Mouse (Mus musculus) NIH3T3 (cell line): ENCODE results near the gene Mrpl58.

Experiments used
- DNase-seq: peaks from one replicate; pipeline ENCODE4 v3.0.0-alpha.2; 2012; ENCODE audit warnings: low read depth

Gene Mrpl58

GRCm38 (mm10) chr11:115403338-115404124 lies at the start of gene Mrpl58:
Gene Mrpl58 (plus strand): TSS chr11:115403752.
- peak; percentile 94 for DNase-seq

DNA sequence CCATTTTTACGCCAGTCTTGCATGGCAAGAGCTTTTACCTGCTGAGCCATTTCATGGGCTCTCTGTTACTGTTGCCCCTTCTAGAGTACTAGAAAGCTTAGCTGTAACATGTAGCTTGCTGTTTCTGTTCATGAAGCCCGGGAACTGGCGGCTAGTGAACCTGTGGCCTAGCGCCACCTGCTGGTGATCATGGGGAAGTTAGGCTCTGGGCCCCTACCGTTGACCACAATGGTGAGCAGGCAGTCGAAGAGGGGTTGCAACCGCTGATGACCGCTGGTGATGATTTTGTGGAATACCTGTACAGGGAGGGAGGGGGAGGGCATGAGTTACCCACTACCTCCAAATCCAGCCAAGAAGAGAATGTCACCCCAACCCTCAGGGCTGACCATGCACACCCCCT lies 49.4 kb upstream of the Mrpl58 start:
- peak; percentile 94 for DNase-seq

DNA sequence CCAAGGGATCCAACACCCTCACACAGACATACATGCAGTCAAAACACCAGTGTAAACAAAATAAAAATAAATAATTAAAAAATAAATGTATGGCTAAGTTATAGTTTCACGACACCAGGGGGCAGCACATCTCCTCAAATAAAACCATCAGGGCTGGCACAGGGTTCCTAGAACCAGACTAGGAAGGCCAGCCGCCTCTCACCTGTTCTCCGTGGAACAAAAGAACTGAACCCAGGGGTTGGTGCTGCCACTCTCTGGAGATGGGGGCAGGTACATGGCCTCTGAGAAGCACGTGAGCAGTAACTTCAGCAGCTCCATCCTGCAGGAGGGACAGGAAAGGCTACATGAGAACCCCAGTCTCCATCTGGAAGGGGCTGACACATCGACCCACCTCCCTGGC lies 45.1 kb upstream of the Mrpl58 start:
- peak; percentile 91 for DNase-seq

GRCm38 (mm10) chr11:115359293-115359692 lies 44.3 kb upstream of the Mrpl58 start:
- DNase-seq, result peak; percentile 35

- DNase-seq, result no peak
Observed at GRCm38 (mm10) chr11:115359726-115360125, 43.8 kb upstream of the Mrpl58 start.

GRCm38 (mm10) chr11:115364136-115364535 lies 39.4 kb upstream of the Mrpl58 start:
- DNase-seq, result no peak

DNA sequence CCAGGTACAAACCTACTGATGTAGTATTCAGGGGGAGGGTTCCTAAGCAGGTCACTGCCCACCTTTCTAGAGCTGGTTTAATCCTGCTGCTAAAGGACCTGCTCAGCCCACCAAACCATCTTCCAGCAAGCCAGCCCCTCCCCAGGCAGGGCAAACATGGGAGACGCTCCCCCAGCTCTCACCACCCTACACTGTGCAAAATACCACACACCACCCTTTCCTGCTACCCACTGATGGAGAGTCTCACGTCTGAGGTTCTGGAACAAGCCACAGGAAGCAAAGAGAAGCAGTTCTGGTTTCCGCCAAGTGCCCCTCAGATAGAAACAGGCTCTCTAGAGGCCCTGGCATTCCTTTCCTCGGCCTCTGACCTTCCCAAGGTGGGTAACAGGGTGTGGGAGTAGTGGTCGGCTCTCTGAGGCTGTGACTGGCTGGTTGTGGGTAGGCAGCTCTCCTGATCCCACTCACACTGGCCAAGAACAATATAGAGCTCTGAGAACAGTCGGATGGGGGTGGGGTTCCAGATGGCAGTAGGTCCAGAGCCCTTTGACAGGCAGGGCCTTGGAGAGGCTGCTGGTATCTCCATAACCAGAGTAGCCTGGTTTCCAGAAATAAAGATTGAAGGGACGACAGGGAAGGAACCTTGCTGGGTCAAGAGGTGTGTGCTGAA lies 37.4 kb upstream of the Mrpl58 start:
- DNase-seq, result peak; percentile 38

DNA sequence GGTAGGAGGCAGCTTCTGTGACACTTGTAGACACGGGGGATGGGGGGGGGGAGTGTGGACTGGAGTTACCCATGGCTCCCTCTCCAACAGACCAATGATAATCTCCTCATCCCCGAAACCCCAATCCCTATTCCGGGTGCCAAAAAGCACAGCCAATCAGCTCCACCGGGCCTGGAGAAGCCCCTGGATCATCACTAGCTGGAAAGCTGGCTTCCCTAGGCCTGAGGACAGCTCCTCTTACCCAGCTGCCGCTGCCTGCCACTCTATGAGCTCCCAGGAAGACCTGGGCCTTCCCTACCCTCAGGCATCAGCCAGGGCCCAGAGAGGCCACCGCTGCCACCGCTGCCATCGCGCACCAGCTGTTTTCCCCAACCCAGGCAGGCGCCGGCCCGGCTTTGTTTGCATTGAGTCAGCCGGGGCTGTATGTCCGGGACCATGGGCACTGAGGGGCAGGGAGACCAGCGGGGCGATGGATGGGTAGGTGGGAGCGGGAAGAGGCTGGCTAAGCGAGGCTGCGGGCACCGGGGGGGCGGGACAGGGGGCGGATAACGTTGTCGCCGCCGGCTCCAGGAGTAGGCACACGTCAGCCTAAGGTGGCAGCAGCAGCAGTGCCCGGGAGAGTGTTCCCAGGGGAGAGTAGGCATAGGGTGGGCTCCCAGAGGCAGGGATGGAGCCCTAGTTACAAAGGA lies 36.7 kb upstream of the Mrpl58 start:
- peak; percentile 41 for DNase-seq

DNA sequence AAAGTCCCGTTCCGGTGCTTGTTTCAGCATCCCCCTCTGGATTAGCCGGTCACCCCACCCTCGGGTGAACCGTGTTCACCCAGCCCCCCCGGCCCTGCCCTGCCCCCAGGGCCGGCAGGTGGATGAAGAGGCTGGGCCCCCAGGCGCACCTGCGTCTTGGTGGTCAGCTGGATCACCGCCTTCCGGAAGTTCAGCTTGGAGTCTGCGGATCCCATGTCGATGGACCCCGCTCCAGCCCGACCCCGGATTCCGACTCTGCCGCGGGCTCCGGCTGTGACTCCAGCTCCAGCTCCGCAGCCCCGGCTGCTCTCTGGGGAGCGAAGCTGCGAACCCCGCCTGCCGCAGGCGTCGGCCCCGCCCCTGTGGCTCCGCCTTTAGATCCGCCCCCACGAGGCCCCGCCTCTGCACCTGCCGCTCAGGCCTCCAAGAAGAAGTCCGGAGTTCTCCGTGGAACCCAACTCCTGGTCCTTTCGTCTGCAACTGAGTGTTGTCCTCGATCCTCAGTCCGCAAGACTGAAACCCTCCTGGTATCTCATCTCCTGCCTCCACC lies 36.1 kb upstream of the Mrpl58 start, which contains the start of gene Hid1:
Gene Hid1, minus strand, starts transcription at position 362 of the 550 bp plus-strand sequence.
- peak; percentile 47 for DNase-seq

- DNase-seq, result no peak
Observed at GRCm38 (mm10) chr11:115370368-115370767, 33.2 kb upstream of the Mrpl58 start.

- DNase-seq, result no peak
Observed at GRCm38 (mm10) chr11:115371354-115371753, 32.2 kb upstream of the Mrpl58 start.

DNA sequence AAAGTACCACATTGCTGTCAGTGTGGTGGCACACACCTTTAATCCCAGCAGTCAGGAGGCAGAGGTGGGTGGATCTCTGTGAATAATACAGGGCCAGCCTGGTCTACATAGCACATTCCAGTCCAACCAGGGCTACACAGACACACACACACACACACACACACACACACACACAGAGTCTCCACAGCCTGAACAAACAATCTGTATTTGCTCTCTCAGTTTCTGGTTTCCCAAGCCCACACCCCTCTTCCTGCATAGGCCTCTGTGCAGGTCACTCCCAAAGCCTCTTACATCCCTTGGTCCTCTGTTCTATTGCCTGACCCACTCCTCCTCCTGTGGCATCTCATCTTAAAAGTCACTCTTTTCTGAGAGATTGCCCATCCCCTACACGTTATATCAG lies 31.5 kb upstream of the Mrpl58 start:
- no peak for DNase-seq

DNA sequence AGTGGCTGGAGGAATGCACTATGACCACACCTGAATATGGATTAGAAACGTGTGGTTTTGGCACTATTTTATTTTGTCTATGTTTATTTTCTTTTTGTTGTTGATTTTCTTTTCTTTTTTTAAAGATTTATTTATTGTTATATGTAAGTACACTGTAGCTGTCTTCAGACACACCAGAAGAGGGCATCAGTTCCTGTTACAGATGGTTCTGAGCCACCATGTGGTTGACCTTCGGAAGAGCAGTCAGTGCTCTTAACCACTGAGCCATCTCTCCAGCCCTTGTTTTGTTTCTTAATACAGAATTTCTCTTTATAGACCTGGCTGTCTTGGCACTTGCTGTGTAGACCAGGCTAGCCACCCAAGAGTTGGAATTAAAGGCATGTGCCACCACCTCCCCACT lies 30.8 kb upstream of the Mrpl58 start:
- no peak for DNase-seq

DNA sequence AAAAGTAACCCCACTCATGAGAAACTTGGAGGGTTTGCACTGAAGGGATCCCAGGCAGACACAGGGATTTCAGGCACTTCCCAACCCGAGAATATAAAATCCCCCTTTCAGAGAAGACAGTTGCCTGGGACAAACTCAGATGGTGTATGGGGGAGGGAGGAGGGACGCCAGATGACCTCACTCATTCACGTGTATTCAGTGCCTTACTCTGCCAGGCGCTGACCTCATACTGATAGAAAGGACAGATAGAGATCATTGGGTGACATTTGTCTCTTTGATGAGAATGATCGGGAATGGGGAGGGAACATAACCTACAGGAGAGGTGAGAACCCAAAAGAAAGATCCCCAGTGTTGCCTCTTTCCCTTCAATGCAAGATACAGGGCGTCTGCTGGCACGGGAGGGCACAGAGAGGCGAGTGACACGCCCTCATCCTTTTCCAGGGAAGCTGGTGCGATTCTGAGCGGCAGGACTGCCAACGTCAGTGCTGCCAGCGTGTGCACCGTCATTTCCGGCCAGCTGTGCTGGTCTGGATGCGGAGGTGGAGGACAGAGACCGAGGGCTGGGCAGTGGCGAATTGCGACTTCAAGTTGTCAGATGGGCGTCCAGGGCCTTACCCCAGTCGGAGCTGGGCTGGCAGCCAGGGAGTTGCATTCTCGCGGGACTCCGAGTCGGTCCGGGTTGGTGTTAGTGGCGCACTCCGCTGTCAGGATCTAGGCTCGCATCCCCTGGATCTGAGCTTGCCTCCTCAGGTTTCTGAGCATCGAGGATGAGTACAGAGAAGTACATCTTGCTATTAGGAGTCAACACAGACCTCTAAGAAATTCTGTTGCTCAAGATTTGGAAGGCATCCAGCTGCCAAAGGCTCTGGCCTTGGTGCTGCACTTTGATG lies 29.5 kb upstream of the Mrpl58 start:
- peak; percentile 83 for DNase-seq

DNA sequence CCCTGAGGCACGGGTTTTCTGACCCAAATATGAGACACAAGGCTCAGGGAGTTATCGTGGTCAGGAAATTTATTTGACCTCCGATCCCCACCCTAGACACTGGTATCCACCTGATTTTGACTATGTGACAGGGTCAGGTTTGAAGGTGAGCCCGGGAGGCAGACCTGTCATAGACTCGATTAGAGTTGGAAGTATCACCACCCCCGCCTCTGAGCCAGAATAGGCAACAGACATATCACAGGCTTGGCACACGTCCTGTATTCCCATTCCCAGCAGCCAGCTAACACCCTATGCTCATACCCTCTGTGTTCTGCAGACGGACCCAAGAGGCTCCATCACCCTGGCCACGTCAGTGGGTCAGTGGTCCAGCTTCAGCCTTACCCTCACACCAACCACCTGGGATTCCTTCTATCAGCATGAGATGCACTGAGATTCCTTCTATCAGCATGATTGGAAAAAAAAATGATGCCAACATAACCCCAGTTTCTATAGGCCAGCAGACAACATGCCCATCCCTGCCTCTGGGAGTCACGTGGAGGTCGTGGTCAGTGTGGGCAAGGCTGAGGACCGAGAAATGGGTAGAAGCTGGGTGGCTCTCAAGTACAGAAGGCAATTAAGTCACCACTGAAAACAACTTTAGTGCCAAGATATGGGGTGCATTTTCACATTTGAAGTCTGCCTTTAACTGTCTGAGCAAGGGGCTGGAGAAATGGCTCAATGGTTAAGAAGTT lies 28.7 kb upstream of the Mrpl58 start:
- no peak for DNase-seq

- peak; percentile 43 for DNase-seq
Observed at GRCm38 (mm10) chr11:115376722-115377121, 26.8 kb upstream of the Mrpl58 start.

GRCm38 (mm10) chr11:115377254-115377653 lies 26.3 kb upstream of the Mrpl58 start:
- no peak for DNase-seq

DNA sequence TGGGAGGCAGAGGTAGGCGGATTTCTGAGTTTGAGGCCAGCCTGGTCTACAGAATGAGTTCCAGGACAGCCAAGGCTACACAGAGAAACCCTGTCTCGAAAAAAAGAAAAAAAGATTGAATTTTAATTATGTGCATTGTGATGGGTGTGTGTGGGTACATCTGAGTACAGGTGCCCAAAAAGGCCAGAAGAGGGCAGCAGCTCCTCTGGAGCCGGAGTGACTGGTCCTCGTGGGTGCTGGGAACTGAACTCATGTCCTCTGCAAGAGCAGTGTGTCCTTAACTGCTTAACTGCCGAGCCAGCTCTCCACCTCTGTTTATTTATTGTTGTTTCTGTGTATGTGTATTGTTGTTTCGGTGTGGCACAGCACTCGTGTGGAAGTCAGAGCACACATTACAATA lies 25.7 kb upstream of the Mrpl58 start:
- DNase-seq, result no peak

DNA sequence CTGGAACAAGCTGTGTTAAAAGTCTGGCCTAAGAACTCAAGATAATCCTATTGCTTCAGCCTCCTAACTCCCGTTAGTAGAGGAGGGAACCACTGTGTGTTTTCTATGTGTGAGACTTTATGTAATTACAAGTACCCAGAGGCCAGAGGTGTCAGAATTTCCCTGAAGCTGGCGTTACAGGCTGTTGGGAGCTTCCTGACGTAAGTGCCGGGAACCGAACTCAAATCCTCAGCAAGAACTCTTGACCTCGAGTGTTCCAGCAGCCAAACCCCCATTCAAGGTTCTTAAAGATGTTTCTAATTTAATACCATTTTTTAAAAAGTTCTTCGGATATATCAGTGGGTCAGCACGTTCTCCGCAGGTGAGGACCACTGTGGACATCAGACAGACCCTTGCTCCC lies 22.3 kb upstream of the Mrpl58 start:
- peak; percentile 77 for DNase-seq

DNA sequence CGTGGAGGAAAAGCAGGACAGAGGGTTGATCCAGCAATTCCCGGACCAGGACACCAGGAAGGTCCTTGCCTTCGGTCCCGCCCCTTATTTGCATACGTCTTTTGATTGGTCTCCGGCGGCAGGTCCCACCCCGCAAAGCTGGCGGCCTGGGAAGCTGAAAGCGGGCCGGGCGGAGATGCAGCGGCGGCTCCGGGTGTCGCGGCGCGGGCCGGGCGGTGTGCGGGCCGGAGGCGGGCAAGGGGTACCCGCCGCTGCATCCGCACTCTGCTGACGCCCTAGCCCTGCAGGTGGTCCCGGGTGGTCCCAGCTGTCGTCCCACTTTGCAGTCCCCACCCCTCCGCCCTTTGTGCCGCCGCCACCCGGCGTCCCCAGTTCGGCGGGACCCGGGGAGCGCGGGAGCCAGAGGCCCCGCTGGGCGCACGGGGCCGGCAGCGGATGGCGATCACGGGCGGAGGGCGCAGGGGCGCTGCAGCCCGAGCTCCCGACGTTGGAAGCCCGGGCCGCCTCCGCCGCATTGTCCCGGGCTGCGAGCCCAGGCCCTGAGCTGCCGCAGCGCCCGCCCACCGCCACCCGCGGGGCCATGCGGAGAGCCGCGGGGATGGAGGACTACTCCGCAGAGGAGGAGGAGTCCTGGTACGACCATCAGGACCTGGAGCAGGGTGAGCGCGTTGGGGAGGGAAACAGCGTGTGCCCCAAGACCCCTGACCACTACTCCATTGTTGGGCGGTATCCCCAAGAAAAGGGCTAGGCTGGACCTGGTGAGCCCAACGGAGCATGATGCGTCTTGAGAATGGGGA lies 21.6 kb upstream of the Mrpl58 start, which contains the start of gene Cdr2l:
Gene Cdr2l, plus strand, starts transcription at position 174 of the 797 bp plus-strand sequence.
- DNase-seq, result peak; percentile 96
